Mouse (Mus musculus) testis, postnatal 10 days (tissue): Measurements from ENCODE around the gene Gm49711.

Experiments used
- DNase-seq: peaks from one replicate; pipeline ENCODE4 v3.0.0; 2021; ENCODE audit warnings: low spot score

Gene Gm49711

DNA sequence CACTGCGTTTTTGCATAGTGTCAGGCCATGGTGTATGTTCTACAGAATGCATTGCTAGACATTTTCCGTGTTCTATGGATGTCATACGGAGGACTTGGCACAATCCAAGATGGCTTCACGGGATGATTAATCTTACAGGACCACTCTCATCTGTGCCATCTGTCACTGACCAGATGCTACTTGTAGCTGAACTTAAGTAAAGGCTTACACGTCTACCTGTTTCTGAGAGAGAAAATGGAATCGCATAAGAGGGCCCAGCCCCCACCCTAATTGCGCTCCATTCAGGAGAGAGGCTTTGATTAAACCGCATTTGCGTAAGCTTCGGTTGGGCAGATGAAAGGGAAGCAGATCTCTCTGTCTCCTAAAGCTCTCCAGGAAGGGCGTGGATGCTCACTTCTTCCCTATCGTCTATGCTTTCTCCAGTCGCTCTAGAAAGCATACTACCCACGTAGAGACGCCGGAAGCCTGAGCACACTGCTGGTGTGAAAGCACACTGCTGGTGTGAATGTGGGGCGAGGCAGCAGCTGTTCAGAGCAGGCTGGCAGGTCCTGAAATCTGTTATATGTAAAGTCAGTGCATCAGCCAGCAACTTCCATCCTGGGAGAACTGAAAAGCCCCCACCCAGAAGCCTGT is 62.9 kb downstream of the Gm49711 start:
- no peak for DNase-seq

- no peak for DNase-seq
Measured at GRCm38 (mm10) chr16:92127226-92127625, 69.1 kb downstream of the Gm49711 start.

DNA sequence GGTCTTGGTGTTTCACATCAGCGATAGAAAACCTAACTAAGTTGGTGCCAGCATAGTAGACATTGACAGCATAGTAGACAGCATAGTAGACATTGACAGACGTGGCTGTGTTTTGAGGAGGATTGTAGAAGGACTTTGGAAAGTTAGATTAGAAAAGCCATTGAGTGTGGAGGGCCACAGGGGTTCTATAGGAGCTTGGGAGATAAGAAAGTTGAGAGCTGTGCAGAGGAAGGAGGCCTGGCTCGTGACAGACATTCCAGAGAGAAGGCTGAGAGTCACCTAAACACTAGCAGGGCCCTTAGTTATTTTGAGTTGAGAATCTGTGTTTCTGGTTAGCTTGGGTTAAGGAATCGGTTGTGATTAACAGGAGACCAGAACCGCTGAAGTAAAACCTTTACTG is 69.5 kb downstream of the Gm49711 start:
- DNase-seq: no peak

GRCm38 (mm10) chr16:92129843-92130242 is 71.7 kb downstream of the Gm49711 start:
- no peak for DNase-seq

DNA sequence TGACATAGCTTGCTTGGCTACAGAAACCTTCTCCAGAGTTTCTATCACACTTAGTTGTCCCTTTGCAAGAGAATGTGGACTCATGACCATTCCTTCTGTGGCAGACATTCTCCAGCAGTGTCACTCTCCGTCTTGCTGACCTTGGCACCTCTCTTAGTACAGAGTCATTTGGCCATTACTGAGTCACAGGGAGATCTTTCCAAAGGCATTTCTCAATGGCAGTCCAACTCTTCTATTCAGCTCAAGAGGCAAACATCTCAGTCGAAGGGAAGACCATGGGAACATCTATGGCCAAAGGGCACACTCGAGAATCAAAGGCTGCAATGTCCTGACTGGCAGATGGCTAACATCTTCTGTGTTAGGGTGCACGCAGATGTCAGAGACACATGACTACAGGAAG is 74.4 kb downstream of the Gm49711 start:
- no peak for DNase-seq

DNA sequence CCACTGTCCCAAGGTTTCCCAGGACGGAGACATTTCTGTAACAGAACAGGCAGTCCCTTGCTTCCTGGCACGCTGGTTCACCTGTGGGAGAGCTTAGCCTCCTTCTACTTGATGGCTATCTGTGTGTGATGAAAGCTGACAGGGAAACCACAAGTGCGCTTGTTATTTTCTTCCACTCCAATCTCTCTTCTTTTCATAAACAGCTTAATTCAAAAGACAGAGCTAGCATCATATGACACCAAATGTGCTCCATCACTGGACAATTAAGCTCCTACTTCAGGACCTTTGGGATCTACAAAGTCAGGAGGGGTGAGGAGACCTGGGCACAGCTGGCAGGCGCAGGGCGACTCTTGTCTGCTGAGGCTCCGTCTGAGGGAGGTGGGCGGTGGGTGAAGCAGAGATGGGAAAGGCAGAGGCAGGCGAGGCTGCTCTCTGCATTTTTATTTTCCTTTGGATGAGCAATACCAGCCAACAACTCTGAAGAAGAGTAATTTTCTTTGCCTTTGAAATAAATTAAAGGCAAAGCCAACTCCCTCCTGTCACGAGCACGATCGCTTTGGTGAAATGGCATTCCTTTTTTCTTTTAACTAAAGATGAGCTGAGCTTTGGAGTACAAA is 76.1 kb downstream of the Gm49711 start:
- DNase-seq: no peak

DNA sequence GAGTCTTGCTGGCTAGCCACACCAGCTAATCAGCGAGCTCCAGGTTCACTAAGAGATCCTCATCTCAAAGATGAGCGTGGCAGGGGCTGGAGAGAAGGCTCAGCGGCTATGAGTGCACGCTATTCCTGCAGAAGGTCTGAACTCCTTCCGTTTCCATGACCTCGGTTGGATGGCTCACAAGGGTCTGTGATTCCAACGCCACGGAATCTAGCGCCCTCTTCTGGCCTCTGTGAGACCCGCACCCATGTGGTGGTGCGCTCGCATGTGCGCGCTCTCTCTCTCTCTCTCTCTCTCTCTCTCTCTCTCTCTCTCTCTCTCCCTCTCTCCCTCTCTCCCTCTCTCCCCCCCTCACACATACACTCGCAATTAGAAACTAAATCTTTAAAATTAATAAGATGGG is 78.2 kb downstream of the Gm49711 start:
- DNase-seq: no peak

GRCm38 (mm10) chr16:92139386-92140261 is 81.5 kb downstream of the Gm49711 start:
- no peak for DNase-seq

DNA sequence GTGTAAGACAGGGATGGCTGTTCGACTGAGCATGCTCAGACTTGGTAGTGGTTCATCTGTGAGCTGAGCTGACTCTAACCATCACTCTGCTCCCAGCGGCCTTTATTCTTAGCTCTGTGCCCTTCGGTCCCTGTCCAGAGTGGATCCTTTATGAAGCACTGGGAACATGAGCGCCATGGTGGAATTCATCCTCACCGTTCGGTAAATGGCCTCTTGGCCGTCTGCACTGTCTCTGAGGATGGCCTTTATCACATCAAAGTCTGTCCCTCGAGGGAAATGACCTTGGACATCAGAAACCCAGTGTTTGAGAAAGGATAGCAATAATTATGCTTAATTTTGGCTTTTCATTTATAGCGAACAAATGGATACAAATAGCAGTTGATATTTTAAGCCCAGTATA is 82.2 kb downstream of the Gm49711 start:
- DNase-seq: no peak

GRCm38 (mm10) chr16:92141021-92141420 is 82.9 kb downstream of the Gm49711 start:
- DNase-seq: no peak

DNA sequence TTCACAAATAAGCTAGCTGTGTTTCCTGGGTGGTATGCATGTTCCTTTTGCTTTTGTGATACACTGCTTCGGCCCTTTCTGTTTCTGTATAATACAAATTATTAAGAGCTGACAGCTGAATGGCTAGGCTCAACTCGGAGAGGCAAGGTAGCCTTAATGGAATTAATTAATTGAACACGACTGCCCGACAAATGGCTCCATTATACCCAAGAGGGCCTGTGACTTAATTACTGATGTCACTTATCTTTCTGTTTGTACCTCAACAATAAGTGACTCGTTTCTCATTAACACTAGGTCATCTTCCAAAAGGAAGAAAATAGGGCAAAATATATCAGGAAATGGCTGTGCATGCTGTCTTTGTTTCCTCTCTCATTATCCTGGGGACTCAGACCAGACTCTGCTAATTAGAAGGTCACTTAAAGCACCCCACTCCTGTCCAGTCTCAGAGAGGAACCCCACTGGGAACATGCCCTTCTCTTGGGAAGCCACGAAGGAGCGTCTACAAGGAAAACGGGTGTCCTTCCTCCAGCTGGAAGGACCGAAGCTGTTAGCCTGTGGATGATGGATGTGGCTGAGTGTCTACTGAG is 84.4 kb downstream of the Gm49711 start:
- no peak for DNase-seq

DNA sequence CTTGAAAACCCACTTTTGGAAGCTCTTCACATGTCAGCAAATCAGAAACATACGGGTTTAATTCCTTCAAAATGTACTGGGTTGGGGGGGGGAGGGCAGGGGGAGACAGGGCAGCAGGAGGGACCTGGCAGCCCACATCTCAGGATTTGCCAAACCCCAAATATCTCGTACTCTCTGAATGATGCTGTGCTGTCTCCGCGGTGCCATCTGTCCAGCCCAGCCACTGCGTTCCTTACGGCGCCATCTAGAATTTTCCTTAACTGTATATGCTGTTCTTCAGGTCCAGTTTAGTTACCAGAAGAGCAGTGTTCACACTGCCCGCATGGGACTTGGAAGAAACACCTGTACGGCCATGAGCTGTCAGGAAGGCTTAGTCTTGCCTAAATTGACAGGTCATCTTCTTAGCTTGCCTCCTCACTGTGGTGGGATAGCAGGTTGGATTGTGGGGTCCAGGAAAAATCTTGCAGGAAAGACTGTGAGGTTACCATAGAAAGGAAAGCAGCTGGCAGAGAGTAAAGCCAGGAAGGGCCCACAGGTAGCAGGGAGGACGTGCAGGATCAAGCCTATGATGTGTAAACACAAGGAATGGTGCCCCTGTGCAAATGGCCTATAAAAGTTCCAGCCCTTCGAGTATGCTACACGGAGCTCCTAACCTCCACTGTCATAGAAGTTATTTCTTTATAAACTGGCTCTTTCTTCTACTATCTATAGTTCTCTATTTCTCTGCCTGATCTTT is 89.7 kb downstream of the Gm49711 start:
- DNase-seq: no peak

- no peak for DNase-seq
Measured at GRCm38 (mm10) chr16:92148367-92148728, 90.2 kb downstream of the Gm49711 start.

DNA sequence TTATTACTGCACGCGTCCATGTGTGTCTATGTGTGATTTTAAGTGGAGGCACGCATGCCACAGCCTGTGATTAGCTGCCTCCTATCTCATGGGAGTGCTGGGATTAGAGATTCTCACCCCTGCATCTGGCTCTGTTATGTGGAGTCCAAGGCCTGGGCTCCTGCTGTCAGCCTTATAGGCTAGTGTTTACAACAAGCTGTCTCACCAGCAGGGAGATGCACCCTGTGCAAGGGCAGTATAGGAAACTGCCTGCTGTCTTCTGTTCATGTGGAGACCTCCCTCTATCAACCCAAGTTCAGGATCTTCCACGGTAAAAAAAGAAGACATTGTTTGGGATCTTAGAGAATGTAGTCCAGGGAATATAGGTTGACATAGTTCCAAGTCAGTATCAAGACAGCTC is 92.9 kb downstream of the Gm49711 start:
- no peak for DNase-seq

DNA sequence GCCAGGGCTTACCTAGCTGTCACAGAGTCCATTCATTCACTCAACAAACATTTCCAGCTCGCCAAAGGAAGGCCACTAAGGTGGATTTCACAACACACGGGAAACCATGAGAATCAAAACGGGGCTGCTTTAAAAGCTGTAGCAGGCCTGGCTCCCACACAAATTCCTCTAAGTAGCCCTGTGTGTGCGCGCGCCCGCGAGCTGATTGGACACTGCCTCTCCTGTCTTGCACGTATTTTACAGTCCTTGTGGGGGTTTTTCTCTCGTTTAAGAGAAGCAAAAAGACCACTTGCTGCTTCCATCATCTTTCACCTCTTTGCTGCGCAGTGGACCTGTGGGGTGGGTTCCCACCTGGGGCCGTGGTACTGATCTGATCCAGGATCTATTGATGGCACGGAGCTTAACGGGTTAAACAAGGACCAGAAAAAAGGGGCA is 99.9 kb downstream of the Gm49711 start:
- peak; percentile 53 for DNase-seq

- DNase-seq: peak; percentile 65
Measured at GRCm38 (mm10) chr16:92158461-92159091, 100.5 kb downstream of the Gm49711 start.

- DNase-seq: no peak
Measured at GRCm38 (mm10) chr16:92159114-92159513, 101.0 kb downstream of the Gm49711 start.

- DNase-seq: no peak
Measured at GRCm38 (mm10) chr16:92162289-92162688, 104.2 kb downstream of the Gm49711 start.

GRCm38 (mm10) chr16:92163545-92163944 is 105.4 kb downstream of the Gm49711 start:
- no peak for DNase-seq

DNA sequence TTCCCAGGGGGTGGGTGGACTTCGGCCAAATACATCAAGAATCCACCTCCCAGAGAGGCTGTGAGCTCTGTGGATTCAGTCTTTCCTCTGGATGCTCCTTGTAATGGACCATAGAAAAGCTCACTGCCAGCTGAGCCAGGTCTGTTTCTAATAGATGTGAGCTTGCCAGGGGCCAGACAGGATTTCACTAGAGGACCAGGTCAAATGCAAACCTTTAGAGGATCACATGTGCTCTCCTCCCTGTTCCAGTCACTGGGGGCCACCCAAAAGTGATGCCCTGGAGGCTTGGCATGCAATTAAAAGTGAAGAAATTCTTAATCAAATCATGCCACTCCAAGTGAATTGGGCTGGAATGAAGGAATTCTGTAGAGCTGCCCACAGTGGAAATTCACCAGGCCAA is 117.9 kb downstream of the Gm49711 start:
- no peak for DNase-seq

- DNase-seq: no peak
Measured at GRCm38 (mm10) chr16:92177718-92178117, 119.6 kb downstream of the Gm49711 start.

GRCm38 (mm10) chr16:92179306-92179705 is 121.2 kb downstream of the Gm49711 start:
- no peak for DNase-seq
